35 mouse cellular contexts compared by ENCODE assay signal in genomic region chr16:93518620-93519019, GRCm38 (mm10).
"Had no signal": no experiment of that assay in that cellular context is flagged by ENCODE, and none has a peak within 500 bp of the region (broad histone marks: within the 10 kb centered on the region; RNA-seq: fewer than 3 reads in every experiment).

No protein-coding gene starts in this region.

- H3K4me1 ChIP-seq: heart, embryonic 10.5 days; heart, embryonic 13.5 days; heart, embryonic 15.5 days; hindbrain, embryonic 15.5 days; intestine, embryonic 15.5 days had no signal

- H3K27ac ChIP-seq: heart, embryonic 10.5 days; heart, embryonic 13.5 days; heart, embryonic 15.5 days; hindbrain, embryonic 10.5 days; hindbrain, embryonic 12.5 days; hindbrain, embryonic 13.5 days; hindbrain, embryonic 14.5 days; hindbrain, embryonic 15.5 days; hindbrain, postnatal 0 days; intestine, embryonic 15.5 days; kidney, embryonic 15.5 days; kidney, postnatal 0 days; layer of hippocampus, adult 2 months; left cerebral cortex, adult 2 months had no signal

- H3K27me3 ChIP-seq: heart, embryonic 12.5 days; hindbrain, embryonic 12.5 days; hindbrain, embryonic 15.5 days; intestine, embryonic 15.5 days; kidney, embryonic 15.5 days had no signal

- H3K4me3 ChIP-seq: heart, embryonic 10.5 days; heart, embryonic 12.5 days; heart, embryonic 13.5 days; heart, embryonic 15.5 days; hindbrain, embryonic 10.5 days; hindbrain, embryonic 12.5 days; hindbrain, embryonic 13.5 days; hindbrain, embryonic 15.5 days; intestine, embryonic 15.5 days; kidney, embryonic 15.5 days; layer of hippocampus, adult 2 months; left cerebral cortex, adult 2 months had no signal

- H3K9me3 ChIP-seq: heart, embryonic 10.5 days; heart, embryonic 12.5 days; heart, embryonic 13.5 days; heart, embryonic 15.5 days; hindbrain, embryonic 10.5 days; hindbrain, embryonic 12.5 days; hindbrain, embryonic 13.5 days; hindbrain, embryonic 15.5 days; intestine, embryonic 15.5 days; kidney, embryonic 15.5 days had no signal

- H3K36me3 ChIP-seq: heart, embryonic 10.5 days; heart, embryonic 12.5 days; heart, embryonic 13.5 days; heart, embryonic 15.5 days; hindbrain, embryonic 10.5 days; hindbrain, embryonic 12.5 days; hindbrain, embryonic 13.5 days; hindbrain, embryonic 15.5 days; intestine, embryonic 15.5 days; kidney, embryonic 15.5 days had no signal

- H3K9ac ChIP-seq: heart, embryonic 12.5 days; heart, embryonic 13.5 days; heart, embryonic 15.5 days; hindbrain, embryonic 12.5 days; hindbrain, embryonic 13.5 days; hindbrain, embryonic 14.5 days; hindbrain, embryonic 15.5 days; intestine, embryonic 15.5 days; kidney, embryonic 15.5 days had no signal

- DNase-seq: heart, postnatal 10 days; heart, postnatal 14 days; heart, postnatal 36 days; heart, postnatal 4 days; kidney, adult 11 months; kidney, adult 18-20 months; kidney, adult 2 months; kidney, adult 8-10 months; kidney, adult 9 months; kidney, postnatal 10 days; kidney, postnatal 14 days; kidney, postnatal 25 days; kidney, postnatal 36 days; kidney, postnatal 4 days; layer of hippocampus, adult 9-11 months; layer of hippocampus, postnatal 36 days had no signal

- ATAC-seq: hindbrain, embryonic 16.5 days; hindbrain, postnatal 0 days; inflammation-experienced regulatory T-cells, adult 6 months; intestine, embryonic 15.5 days; intestine, embryonic 16.5 days; intestine, postnatal 0 days had no signal

- H3K4me2 ChIP-seq: heart, embryonic 12.5 days; heart, embryonic 13.5 days; heart, embryonic 15.5 days; hindbrain, embryonic 12.5 days; hindbrain, embryonic 13.5 days; hindbrain, embryonic 14.5 days; hindbrain, embryonic 15.5 days; intestine, embryonic 15.5 days; kidney, embryonic 15.5 days had no signal
